Mouse (Mus musculus) kidney, adult 2 months (tissue): ENCODE data around the gene Syt3.

Experiments
- CTCF ChIP-seq: fragments of 200-500 bp; conservative IDR thresholded peaks from 2 replicates; pipeline ENCODE4 v1.5.1; 2011; ENCODE audit warnings: low read depth, mild to moderate bottlenecking, control low read depth, low read length, moderate library complexity, mixed read lengths; ENCODE audit not compliant: insufficient read depth, insufficient read length
- POLR2A ChIP-seq: fragments of 200-500 bp; IDR thresholded peaks from one replicate; pipeline ENCODE4 v1.6.1; 2011; ENCODE audit warnings: low read depth, low read length, control low read depth

DNA sequence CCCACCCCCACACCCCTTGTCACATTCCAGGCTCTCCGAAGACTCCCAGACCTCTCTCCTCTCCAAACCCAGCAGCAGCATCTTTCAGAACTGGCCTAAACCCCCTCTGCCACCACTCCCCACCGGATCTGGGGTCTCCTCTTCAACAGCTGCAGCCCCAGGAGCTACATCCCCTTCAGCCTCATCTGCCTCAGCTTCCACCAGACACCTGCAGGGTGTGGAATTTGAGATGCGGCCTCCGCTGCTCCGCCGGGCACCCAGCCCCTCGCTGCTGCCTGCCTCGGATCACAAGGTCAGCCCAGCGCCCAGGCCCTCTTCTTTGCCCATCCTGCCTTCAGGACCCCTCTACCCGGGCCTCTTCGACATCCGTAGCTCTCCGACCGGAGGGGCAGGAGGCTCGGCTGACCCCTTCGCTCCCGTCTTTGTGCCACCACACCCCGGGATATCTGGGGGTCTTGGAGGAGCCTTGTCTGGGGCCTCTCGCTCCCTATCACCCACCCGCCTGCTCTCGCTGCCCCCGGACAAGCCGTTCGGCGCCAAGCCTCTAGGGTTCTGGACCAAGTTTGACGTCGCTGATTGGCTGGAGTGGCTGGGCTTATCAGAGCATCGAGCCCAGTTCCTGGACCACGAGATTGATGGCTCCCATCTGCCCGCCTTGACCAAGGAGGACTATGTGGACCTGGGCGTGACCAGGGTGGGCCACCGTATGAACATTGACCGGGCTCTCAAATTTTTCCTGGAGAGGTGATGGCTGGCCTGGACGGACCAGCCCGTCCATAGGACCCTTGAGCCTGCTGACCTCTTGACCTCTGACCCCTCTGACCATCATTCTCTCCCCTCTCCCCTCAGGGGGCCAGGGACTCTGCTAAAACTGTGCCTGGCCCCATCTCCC, 27.1 kb upstream of the Syt3 start:
- TF ChIP-seq POLR2A, result no peak
- no peak for TF ChIP-seq CTCF
